Mouse (Mus musculus) G1E (cell line): ENCODE measurements around the gene Gngt2.

Experiments
- CTCF ChIP-seq: IDR thresholded peaks from 2 replicates; pipeline ENCODE4 v1.5.1; 2012; ENCODE audit warnings: low read depth, low read length, inconsistent platforms, mixed read lengths
- GATA1 ChIP-seq: IDR thresholded peaks from 2 replicates; pipeline ENCODE4 v1.6.1; 2012; ENCODE audit warnings: borderline replicate concordance, low read length, inconsistent platforms, mixed read lengths
- GATA2 ChIP-seq: IDR thresholded peaks from 2 replicates; pipeline ENCODE4 v1.6.1; 2012; ENCODE audit warnings: low read depth, low read length, inconsistent platforms, borderline replicate concordance
- POLR2AphosphoS5 ChIP-seq: IDR thresholded peaks from 2 replicates; pipeline ENCODE4 v1.6.1; 2012; ENCODE audit warnings: low read depth, low read length, inconsistent platforms; ENCODE audit not compliant: insufficient replicate concordance

- TF ChIP-seq CTCF (peak; percentile 86), GATA2 (no peak), POLR2AphosphoS5 (no peak), GATA1 (no peak)
These were observed 39.3 kb downstream of the Gngt2 start for GRCm38 (mm10) chr11:95876296-95876695.
